Mouse (Mus musculus) stomach, postnatal 0 days (tissue): ENCODE measurements around the gene Skap2. TPM values are rescaled to one million over a fixed set of nuclear protein-coding genes. Genes with fewer than 3 reads are reported as not detected.

Experiments
- ATAC-seq: fragments of 200-750 bp; cut with Nextera tagmentation; 2 replicates; pipeline ENCODE4 v1.8.0; 2017; ENCODE audit not compliant: low FRiP score, low TSS enrichment
- DNase-seq: peaks from one replicate; pipeline ENCODE4 v3.0.0-alpha.2; 2016; ENCODE audit warnings: low spot score
- H3K27ac ChIP-seq: fragments of 300-500 bp; sonication (generic); replicated peaks from 2 replicates; pipeline ENCODE4 v1.5.1; 2014; ENCODE audit warnings: mild to moderate bottlenecking, control low read depth
- H3K27me3 ChIP-seq: fragments of 300-500 bp; sonication (generic); 2 replicates; pipeline ENCODE4 v1.6.1; 2014; ENCODE audit warnings: low read length; ENCODE audit not compliant: control insufficient read depth, insufficient read depth
- H3K36me3 ChIP-seq: fragments of 300-500 bp; sonication (generic); 2 replicates; pipeline ENCODE4 v1.6.1; 2014; ENCODE audit warnings: low read length, mixed read lengths; ENCODE audit not compliant: control insufficient read depth, insufficient read depth
- H3K4me1 ChIP-seq: fragments of 300-500 bp; sonication (generic); replicated peaks from 2 replicates; pipeline ENCODE4 v1.6.1; 2014; ENCODE audit warnings: antibody characterized with exemption; ENCODE audit not compliant: control insufficient read depth, insufficient read depth
- H3K4me2 ChIP-seq: fragments of 300-500 bp; sonication (generic); replicated peaks from 2 replicates; pipeline ENCODE4 v1.6.1; 2014; ENCODE audit warnings: low read depth, mild to moderate bottlenecking, control low read depth, moderate library complexity
- H3K4me3 ChIP-seq: fragments of 300-500 bp; sonication (generic); 2 replicates; pipeline ENCODE4 v1.5.1; 2014; ENCODE audit warnings: low read depth, low read length, control low read depth
- H3K9ac ChIP-seq: fragments of 300-500 bp; sonication (generic); 2 replicates; pipeline ENCODE4 v1.6.1; 2014; ENCODE audit warnings: mild to moderate bottlenecking, low read length, control low read depth, mixed read lengths
- H3K9me3 ChIP-seq: fragments of 300-500 bp; sonication (generic); 2 replicates; pipeline ENCODE4 v1.6.1; 2016; ENCODE audit warnings: low read length; ENCODE audit not compliant: control insufficient read depth
- CTCF ChIP-seq: IDR thresholded peaks from 2 replicates; pipeline ENCODE4 v1.5.1; 2016; ENCODE audit warnings: antibody characterized with exemption, low read depth, mild to moderate bottlenecking, moderate library complexity
- EP300 ChIP-seq: optimal IDR thresholded peaks from 2 replicates; pipeline ENCODE3; 2016; ENCODE audit warnings: antibody characterized with exemption
- WGBS: fragments of 180-500 bp; shearing (Covaris S2); extraction: QIAGEN DNeasy Blood & Tissue Kit; methylation state at CpG from one replicate; pipeline ENCODE4 v1.1.7; 2014; 5-methylcytosine and 5-hydroxymethylcytosine counted together
- polyA plus RNA-seq: library from polyadenylated mRNA; unstranded; fragments of >200 nt; fragmentation: Nextera tagmentation; extraction: Ambion mirVana; gene quantifications from 2 replicates; pipeline ENCODE4 v1.2.1, GENCODE M21; 2015

Skap2 gene
- polyA plus RNA-seq, 1 experiment from 2014 or later, result 27.3 TPM

DNA sequence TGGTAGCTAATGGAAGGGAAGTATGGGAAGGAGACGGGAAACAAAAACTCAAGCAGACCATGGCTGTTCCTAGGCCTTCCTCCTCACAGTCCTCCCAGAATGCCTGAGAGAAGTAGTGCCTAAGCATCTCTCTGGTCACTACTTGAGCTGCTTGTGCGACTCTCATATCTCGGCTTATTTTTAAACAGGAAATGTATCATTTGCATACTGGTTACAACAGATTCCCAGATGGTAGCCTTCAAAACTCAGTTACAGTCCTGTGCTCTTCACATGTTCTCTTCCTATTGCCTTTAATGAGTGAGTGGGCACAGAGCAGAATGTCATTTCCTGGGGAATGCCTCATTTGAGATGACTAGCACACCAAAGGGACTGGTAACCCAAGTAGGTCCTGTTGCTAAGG, 117.6 kb downstream of the Skap2 start:
- no peaks in the 10 kb centered on the region for H3K9me3 ChIP-seq
- H3K27ac ChIP-seq, result no peak overlapping the region
- no peak for ATAC-seq
- H3K4me1 ChIP-seq, result no peaks in the 10 kb centered on the region
- H3K36me3 ChIP-seq, result no peaks in the 10 kb centered on the region
- H3K4me2 ChIP-seq, result no peak overlapping the region
- no peak for DNase-seq
- no peak overlapping the region for H3K9ac ChIP-seq
- H3K4me3 ChIP-seq, result no peak overlapping the region
- no peaks in the 10 kb centered on the region for H3K27me3 ChIP-seq
- no peak for TF ChIP-seq CTCF
- no peak for TF ChIP-seq EP300
- 69% methylated on average over 3 of the region's 3 CpGs for WGBS

- no peaks in the 10 kb centered on the region for H3K27me3 ChIP-seq
- H3K4me2 ChIP-seq, result 0 out of 2 replicates have a peak overlapping the region, but pooled peaks have one; percentile 17
- H3K9ac ChIP-seq, result no peak overlapping the region
- TF ChIP-seq CTCF, result no peak
- TF ChIP-seq EP300, result no peak
- DNase-seq (no peak), ATAC-seq (no peak)
- no peak overlapping the region for H3K4me3 ChIP-seq
- H3K36me3 ChIP-seq, result no peaks in the 10 kb centered on the region
- H3K27ac ChIP-seq, result peak overlapping the region; percentile 45; the same call in 1 of the 2 replicates
- 28% methylated on average over 5 of the region's 5 CpGs for WGBS
- no peaks in the 10 kb centered on the region for H3K9me3 ChIP-seq
- no peaks in the 10 kb centered on the region for H3K4me1 ChIP-seq
Observed at GRCm38 (mm10) chr6:51890356-51890755, 122.0 kb downstream of the Skap2 start.

GRCm38 (mm10) chr6:51889824-51890223, 122.5 kb downstream of the Skap2 start:
- H3K27ac ChIP-seq, result no peak overlapping the region
- H3K36me3 ChIP-seq, result no peaks in the 10 kb centered on the region
- 0 out of 2 replicates have a peak overlapping the region, but pooled peaks have one; percentile 17 for H3K4me2 ChIP-seq

GRCm38 (mm10) chr6:51886902-51887431, 125.4 kb downstream of the Skap2 start:
- TF ChIP-seq CTCF (no peak), EP300 (peak; percentile 40)
- DNase-seq (peak; percentile 29), ATAC-seq (no peak)
- no peak overlapping the region; the same call in 1 of the 2 replicates for H3K27ac ChIP-seq
- no peak overlapping the region for H3K9ac ChIP-seq
- WGBS, result 31% methylated on average over 3 of the region's 3 CpGs
- H3K9me3 ChIP-seq, result no peaks in the 10 kb centered on the region
- no peaks in the 10 kb centered on the region for H3K4me1 ChIP-seq
- no peaks in the 10 kb centered on the region for H3K36me3 ChIP-seq
- no peaks in the 10 kb centered on the region for H3K27me3 ChIP-seq
- no peak overlapping the region for H3K4me2 ChIP-seq
- no peak overlapping the region for H3K4me3 ChIP-seq

More at GRCm38 (mm10) chr6:51889824-51890223, 122.5 kb downstream of the Skap2 start:
- no peaks in the 10 kb centered on the region for H3K27me3 ChIP-seq
- no peaks in the 10 kb centered on the region for H3K9me3 ChIP-seq
- no peak for ATAC-seq
- DNase-seq, result no peak
- no peaks in the 10 kb centered on the region for H3K4me1 ChIP-seq
- no peak overlapping the region for H3K4me3 ChIP-seq
- TF ChIP-seq EP300, result no peak
- TF ChIP-seq CTCF, result no peak
- 35% methylated on average over 4 of the region's 4 CpGs for WGBS
- no peak overlapping the region for H3K9ac ChIP-seq

- peaks cover 7% of the 10 kb centered on the region; the same call in 1 of the 2 replicates for H3K4me1 ChIP-seq
- H3K36me3 ChIP-seq, result no peaks in the 10 kb centered on the region
- TF ChIP-seq CTCF, result no peak
- TF ChIP-seq EP300, result no peak
- H3K9me3 ChIP-seq, result no peaks in the 10 kb centered on the region
- H3K27ac ChIP-seq, result no peak overlapping the region
- H3K4me3 ChIP-seq, result no peak overlapping the region
- no peak overlapping the region for H3K4me2 ChIP-seq
- H3K9ac ChIP-seq, result no peak overlapping the region
- 72% methylated on average over 5 of the region's 5 CpGs for WGBS
- DNase-seq (no peak), ATAC-seq (no peak)
- no peaks in the 10 kb centered on the region for H3K27me3 ChIP-seq
Observed at GRCm38 (mm10) chr6:51882880-51883274, 129.5 kb downstream of the Skap2 start.

DNA sequence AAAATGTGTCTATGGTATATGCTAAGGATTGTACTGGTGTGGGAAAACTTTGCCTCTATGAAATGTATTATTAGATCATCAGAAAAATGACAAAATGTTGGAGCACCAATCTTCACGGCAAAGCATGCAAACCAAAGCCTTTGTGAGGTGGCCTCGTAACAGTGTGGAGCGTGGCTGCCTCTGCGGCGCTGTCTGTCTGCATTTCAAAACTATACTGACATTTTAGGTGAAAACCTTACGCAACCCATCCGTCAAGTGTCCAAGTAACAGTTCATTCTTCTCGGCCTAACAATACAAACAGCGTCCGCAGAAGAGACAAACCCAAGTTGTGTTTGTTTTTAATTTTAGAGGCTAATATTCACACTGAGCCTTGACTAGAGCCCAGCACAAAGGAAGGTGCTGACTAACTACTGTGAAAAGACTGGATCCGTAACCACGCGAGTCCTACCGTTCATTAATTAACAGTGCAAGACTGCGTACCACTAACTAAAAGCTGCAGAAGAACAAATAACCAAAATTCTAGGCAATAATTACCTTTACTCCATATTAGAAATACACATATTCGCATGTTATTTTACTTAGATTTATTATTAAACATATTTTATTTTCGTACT, 130.0 kb downstream of the Skap2 start:
- Histone ChIP-seq H3K9me3 (no peaks in the 10 kb centered on the region), H3K4me1 (peaks cover 7% of the 10 kb centered on the region; the same call in 1 of the 2 replicates), H3K27me3 (no peaks in the 10 kb centered on the region), H3K4me3 (no peak overlapping the region), H3K36me3 (no peaks in the 10 kb centered on the region), H3K4me2 (no peak overlapping the region), H3K9ac (no peak overlapping the region), H3K27ac (peak overlapping the region; percentile 25; the same call in 1 of the 2 replicates)
- ATAC-seq (no peak), DNase-seq (no peak)
- WGBS, result 75% methylated on average over 17 of the region's 17 CpGs
- TF ChIP-seq EP300, result no peak
- no peak for TF ChIP-seq CTCF
